Mouse (Mus musculus) lung, embryonic 15.5 days (tissue): ENCODE measurements at regions not wholly inside any gene's neighbourhood (a gene's known extent, or its start where the extent isn't known, plus 50 kb on each side); places are given as distances from the start of the nearest gene placed in this dataset.

ENCODE experiments used
- ATAC-seq: fragments of 200-750 bp; cut with Nextera tagmentation; 2 replicates; pipeline ENCODE4 v1.8.0; 2017; ENCODE audit warnings: moderate number of reproducible peaks, borderline replicate concordance; ENCODE audit not compliant: low FRiP score, low TSS enrichment; ENCODE audit errors: extremely low read depth
- H3K27ac ChIP-seq: fragments of 300-500 bp; sonication (generic); 2 replicates; pipeline ENCODE4 v1.5.1; 2015; ENCODE audit warnings: moderate library complexity, mild to moderate bottlenecking, inconsistent platforms
- H3K27me3 ChIP-seq: fragments of 300-500 bp; sonication (generic); 2 replicates; pipeline ENCODE4 v1.6.1; 2015; ENCODE audit warnings: inconsistent platforms
- H3K36me3 ChIP-seq: fragments of 300-500 bp; sonication (generic); 2 replicates; pipeline ENCODE4 v1.6.1; 2015; ENCODE audit warnings: inconsistent platforms
- H3K4me1 ChIP-seq: fragments of 300-500 bp; sonication (generic); 2 replicates; pipeline ENCODE4 v1.6.1; 2015; ENCODE audit warnings: inconsistent platforms
- H3K4me2 ChIP-seq: fragments of 300-500 bp; sonication (generic); 2 replicates; pipeline ENCODE4 v1.6.1; 2015; ENCODE audit warnings: inconsistent platforms, mild to moderate bottlenecking, moderate library complexity
- H3K4me3 ChIP-seq: fragments of 300-500 bp; sonication (generic); 2 replicates; pipeline ENCODE4 v1.5.1; 2015; ENCODE audit warnings: mild to moderate bottlenecking, inconsistent platforms
- H3K9ac ChIP-seq: fragments of 300-500 bp; sonication (generic); 2 replicates; pipeline ENCODE4 v1.6.1; 2015; ENCODE audit warnings: inconsistent platforms
- H3K9me3 ChIP-seq: fragments of 300-500 bp; sonication (generic); 2 replicates; pipeline ENCODE4 v1.6.1; 2016; ENCODE audit warnings: inconsistent platforms
- WGBS: fragments of 180-500 bp; shearing (Covaris S2); methylation state at CpG from one replicate; pipeline ENCODE4 v1.1.7; 2015; 5-methylcytosine and 5-hydroxymethylcytosine counted together

GRCm38 (mm10) chr10:96753521-96753920 lies 136.7 kb downstream of the Btg1 start:
- Histone ChIP-seq H3K36me3 (no peaks in the 10 kb centered on the region), H3K27me3 (no peaks in the 10 kb centered on the region), H3K27ac (0 out of 2 replicates have a peak overlapping the region, but pooled peaks have one; percentile 4), H3K4me1 (peaks cover 39% of the 10 kb centered on the region), H3K4me3 (no peak overlapping the region), H3K4me2 (no peak overlapping the region), H3K9me3 (no peaks in the 10 kb centered on the region), H3K9ac (no peak overlapping the region)
- whole genome bisulfite sequencing: 38% methylated on average over 1 of the region's 1 CpGs
- no peak for ATAC-seq

- 48% methylated on average over 8 of the region's 8 CpGs for WGBS
- no peaks in the 10 kb centered on the region for H3K36me3 ChIP-seq
- no peak for ATAC-seq
- no peak overlapping the region for H3K4me3 ChIP-seq
- peaks cover 38% of the 10 kb centered on the region for H3K4me1 ChIP-seq
- H3K9me3 ChIP-seq: no peaks in the 10 kb centered on the region
- H3K27me3 ChIP-seq: no peaks in the 10 kb centered on the region
- no peak overlapping the region for H3K4me2 ChIP-seq
- H3K27ac ChIP-seq: peak overlapping the region; percentile 37; the same call in 1 of the 2 replicates
- H3K9ac ChIP-seq: no peak overlapping the region
These were observed 138.9 kb downstream of the Btg1 start for GRCm38 (mm10) chr10:96755674-96756073.

- 42% methylated on average over 5 of the region's 5 CpGs for WGBS
These were observed 139.7 kb downstream of the Btg1 start for GRCm38 (mm10) chr10:96756355-96757084.

GRCm38 (mm10) chr10:96757311-96757710 lies 140.5 kb downstream of the Btg1 start:
- no peak for ATAC-seq
- no peak overlapping the region for H3K27ac ChIP-seq
- no peaks in the 10 kb centered on the region for H3K36me3 ChIP-seq
- H3K27me3 ChIP-seq: no peaks in the 10 kb centered on the region
- H3K9ac ChIP-seq: no peak overlapping the region
- H3K4me3 ChIP-seq: no peak overlapping the region
- WGBS: 78% methylated on average over 1 of the region's 1 CpGs
- H3K9me3 ChIP-seq: no peaks in the 10 kb centered on the region
- H3K4me1 ChIP-seq: peaks cover 21% of the 10 kb centered on the region
- H3K4me2 ChIP-seq: no peak overlapping the region

More at GRCm38 (mm10) chr10:96756355-96757084, 139.7 kb downstream of the Btg1 start:
- Histone ChIP-seq H3K9ac (no peak overlapping the region), H3K27ac (peak overlapping the region; percentile 60), H3K27me3 (no peaks in the 10 kb centered on the region), H3K4me3 (no peak overlapping the region), H3K4me2 (no peak overlapping the region), H3K36me3 (no peaks in the 10 kb centered on the region), H3K4me1 (peaks cover 29% of the 10 kb centered on the region), H3K9me3 (no peaks in the 10 kb centered on the region)
- ATAC-seq: no peak

- Histone ChIP-seq H3K4me3 (no peak overlapping the region), H3K27ac (no peak overlapping the region), H3K4me1 (peaks cover 3% of the 10 kb centered on the region), H3K9ac (no peak overlapping the region), H3K9me3 (no peaks in the 10 kb centered on the region), H3K27me3 (no peaks in the 10 kb centered on the region), H3K4me2 (no peak overlapping the region), H3K36me3 (no peaks in the 10 kb centered on the region)
- WGBS: 89% methylated on average over 8 of the region's 8 CpGs
- ATAC-seq: no peak
These were observed 144.8 kb downstream of the Btg1 start for GRCm38 (mm10) chr10:96761601-96762000.

- WGBS: 87% methylated on average over 5 of the region's 5 CpGs
- no peak for ATAC-seq
- no peaks in the 10 kb centered on the region for H3K36me3 ChIP-seq
- no peak overlapping the region for H3K4me2 ChIP-seq
- no peaks in the 10 kb centered on the region for H3K9me3 ChIP-seq
- no peak overlapping the region for H3K4me3 ChIP-seq
- H3K27me3 ChIP-seq: no peaks in the 10 kb centered on the region
- H3K27ac ChIP-seq: no peak overlapping the region
- no peak overlapping the region for H3K9ac ChIP-seq
- H3K4me1 ChIP-seq: 0 out of 2 replicates have a peak, but pooled peaks cover 8% of the 10 kb centered on the region
These were observed 148.8 kb downstream of the Btg1 start for GRCm38 (mm10) chr10:96765626-96766025.

- Histone ChIP-seq H3K9ac (no peak overlapping the region), H3K4me1 (no peaks in the 10 kb centered on the region), H3K4me3 (no peak overlapping the region), H3K27ac (no peak overlapping the region), H3K27me3 (no peaks in the 10 kb centered on the region), H3K36me3 (no peaks in the 10 kb centered on the region), H3K4me2 (no peak overlapping the region), H3K9me3 (no peaks in the 10 kb centered on the region)
- 73% methylated on average over 1 of the region's 1 CpGs for WGBS
- ATAC-seq: no peak
These were observed 161.4 kb downstream of the Btg1 start for GRCm38 (mm10) chr10:96778220-96778619.

GRCm38 (mm10) chr10:96783966-96784365 lies 167.2 kb downstream of the Btg1 start:
- Histone ChIP-seq H3K27me3 (no peaks in the 10 kb centered on the region), H3K4me2 (no peak overlapping the region), H3K9ac (no peak overlapping the region), H3K9me3 (no peaks in the 10 kb centered on the region), H3K36me3 (no peaks in the 10 kb centered on the region), H3K4me3 (no peak overlapping the region), H3K4me1 (no peaks in the 10 kb centered on the region), H3K27ac (no peak overlapping the region)
- ATAC-seq: no peak
- WGBS: 77% methylated on average over 5 of the region's 5 CpGs

GRCm38 (mm10) chr10:96786903-96787571 lies 170.2 kb downstream of the Btg1 start:
- H3K36me3 ChIP-seq: no peaks in the 10 kb centered on the region
- no peak for ATAC-seq
- WGBS: 64% methylated on average over 8 of the region's 8 CpGs

GRCm38 (mm10) chr10:96787572-96787946 lies 170.8 kb downstream of the Btg1 start:
- Histone ChIP-seq H3K4me1 (no peaks in the 10 kb centered on the region), H3K27ac (no peak overlapping the region), H3K36me3 (no peaks in the 10 kb centered on the region), H3K9me3 (no peaks in the 10 kb centered on the region), H3K27me3 (no peaks in the 10 kb centered on the region), H3K4me3 (no peak overlapping the region), H3K4me2 (no peak overlapping the region), H3K9ac (no peak overlapping the region)
- ATAC-seq: no peak
- WGBS: 69% methylated on average over 1 of the region's 1 CpGs

More at GRCm38 (mm10) chr10:96786903-96787571, 170.2 kb downstream of the Btg1 start:
- Histone ChIP-seq H3K4me1 (no peaks in the 10 kb centered on the region), H3K4me3 (no peak overlapping the region), H3K4me2 (no peak overlapping the region), H3K27me3 (no peaks in the 10 kb centered on the region), H3K9me3 (no peaks in the 10 kb centered on the region), H3K27ac (no peak overlapping the region), H3K9ac (no peak overlapping the region)

GRCm38 (mm10) chr10:96788352-96789016 lies 171.7 kb downstream of the Btg1 start:
- ATAC-seq: no peak
- Histone ChIP-seq H3K9ac (no peak overlapping the region), H3K27ac (no peak overlapping the region), H3K4me3 (no peak overlapping the region), H3K4me1 (no peaks in the 10 kb centered on the region), H3K4me2 (no peak overlapping the region), H3K27me3 (no peaks in the 10 kb centered on the region), H3K36me3 (no peaks in the 10 kb centered on the region), H3K9me3 (no peaks in the 10 kb centered on the region)
- 61% methylated on average over 8 of the region's 8 CpGs for WGBS

GRCm38 (mm10) chr10:96797116-96797515 lies 180.3 kb downstream of the Btg1 start:
- no peak overlapping the region for H3K4me2 ChIP-seq
- H3K4me1 ChIP-seq: no peaks in the 10 kb centered on the region
- H3K9me3 ChIP-seq: no peaks in the 10 kb centered on the region
- no peaks in the 10 kb centered on the region for H3K27me3 ChIP-seq
- H3K27ac ChIP-seq: no peak overlapping the region
- WGBS: 80% methylated on average over 6 of the region's 6 CpGs
- no peak overlapping the region for H3K9ac ChIP-seq
- no peak overlapping the region for H3K4me3 ChIP-seq
- no peak for ATAC-seq
- no peaks in the 10 kb centered on the region for H3K36me3 ChIP-seq
